Mouse (Mus musculus) liver, adult 2 months (tissue): ENCODE measurements at regions not wholly inside any gene's neighbourhood (a gene's known extent, or its start where the extent isn't known, plus 50 kb on each side); places are given as distances from the start of the nearest gene placed in this dataset.

ENCODE experiments used
- CTCF ChIP-seq: fragments of 200-500 bp; IDR thresholded peaks from 2 replicates; pipeline ENCODE4 v1.5.1; 2011; ENCODE audit warnings: low read depth, low read length, control low read depth
- POLR2A ChIP-seq: fragments of 200-500 bp; IDR thresholded peaks from 2 replicates; pipeline ENCODE4 v1.6.1; 2011; ENCODE audit warnings: low read length, control low read depth; ENCODE audit not compliant: insufficient read depth; ENCODE audit errors: extremely low read depth

DNA sequence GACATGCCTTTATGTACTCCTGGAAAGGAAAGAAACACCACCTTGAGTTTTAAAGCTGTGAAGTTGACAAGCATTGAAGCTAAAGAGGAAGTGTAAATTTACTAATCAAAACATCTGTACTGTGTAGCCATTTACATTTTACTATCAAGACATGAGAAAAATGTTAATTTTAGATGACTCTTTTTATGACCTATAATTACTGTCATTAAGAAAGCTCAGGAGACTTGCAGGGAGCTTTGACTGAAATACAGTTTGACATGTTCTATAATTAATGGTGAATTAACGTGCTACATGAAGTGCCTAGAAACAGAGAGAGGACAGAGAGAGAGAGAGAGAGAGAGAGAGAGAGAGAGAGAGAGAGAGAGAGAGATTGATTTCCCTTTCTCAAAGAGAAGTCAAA, 432.8 kb downstream of the Gm8797 start:
- TF ChIP-seq POLR2A (no peak), CTCF (no peak)
